9 mouse cellular contexts compared by ENCODE assay signal in the genomic region with DNA sequence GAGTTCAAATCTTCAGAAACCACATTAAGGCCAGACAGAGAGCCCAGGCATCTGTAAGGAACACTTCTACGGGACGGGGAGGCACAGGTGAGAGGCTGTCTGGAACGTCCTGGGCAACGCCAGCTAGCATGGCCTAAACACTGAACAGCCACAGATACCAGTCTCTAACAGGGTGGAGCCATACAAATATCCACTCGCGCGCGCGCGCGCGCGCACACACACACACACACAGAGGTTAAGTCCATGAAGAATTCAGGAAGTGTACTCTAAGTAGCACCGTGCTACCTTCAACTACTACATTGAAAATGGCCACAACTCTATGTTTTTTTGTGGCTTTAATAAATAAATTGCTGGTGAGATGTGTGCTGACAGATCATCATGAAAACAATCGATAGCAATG. TPM values are rescaled to one million over a fixed set of nuclear protein-coding genes. Genes with fewer than 3 reads are reported as not detected.
DNase-seq lines count a peak whose midpoint lies in the region; ATAC-seq lines count a peak whose summit lies in the region.
"Had no signal": no experiment of that assay in that cellular context is flagged by ENCODE, and none has a peak within 500 bp of the region (broad histone marks: within the 10 kb centered on the region; RNA-seq: fewer than 3 reads in every experiment).

No protein-coding gene starts in this region.

- peak overlapping the region; percentile 4; the same call in 1 of the 2 replicates for H3K4me3 ChIP-seq in hindbrain, embryonic 11.5 days (ENCODE audit: low read depth, low read length)
- H3K4me3 ChIP-seq in hindbrain, embryonic 16.5 days (ENCODE audit: low read length): no peak overlapping the region
- peak overlapping the region; percentile 89; the same call in 1 of the 2 replicates for H3K4me3 ChIP-seq in limb, embryonic 13.5 days

- ATAC-seq in hindbrain, embryonic 11.5 days (ENCODE audit: low FRiP score): no peak
- ATAC-seq in hindbrain, embryonic 16.5 days: no peak
- no peak for ATAC-seq in limb, embryonic 13.5 days (ENCODE audit: low FRiP score, low read depth)

- H3K9ac ChIP-seq in hindbrain, embryonic 11.5 days (ENCODE audit: low read depth, low read length): no peak overlapping the region
- no peak overlapping the region for H3K9ac ChIP-seq in hindbrain, embryonic 16.5 days (ENCODE audit: low read depth, low read length)
- H3K9ac ChIP-seq in limb, embryonic 13.5 days: no peak overlapping the region

- no peak overlapping the region for H3K27ac ChIP-seq in hindbrain, embryonic 11.5 days (ENCODE audit: low read depth, low read length)
- H3K27ac ChIP-seq in hindbrain, embryonic 16.5 days (ENCODE audit: low read depth, low read length): no peak overlapping the region
- no peak overlapping the region for H3K27ac ChIP-seq in limb, embryonic 13.5 days

- H3K4me2 ChIP-seq in hindbrain, embryonic 11.5 days (replicated peaks; ENCODE audit: low read depth, low read length): no peak overlapping the region; the same call in 1 of the 2 replicates
- no peak overlapping the region; the same call in 1 of the 2 replicates for H3K4me2 ChIP-seq in hindbrain, embryonic 16.5 days (ENCODE audit: low read length)
- H3K4me2 ChIP-seq in limb, embryonic 13.5 days (replicated peaks): peak overlapping the region; percentile 76

- H3K27me3 ChIP-seq in hindbrain, embryonic 11.5 days (ENCODE audit: control insufficient read depth, insufficient read depth, low read length): no peaks in the 10 kb centered on the region
- no peaks in the 10 kb centered on the region for H3K27me3 ChIP-seq in hindbrain, embryonic 16.5 days (replicated peaks; ENCODE audit: control insufficient read depth, insufficient read depth, low read length)
- no peaks in the 10 kb centered on the region for H3K27me3 ChIP-seq in limb, embryonic 13.5 days

- 96% methylated on average over 15 of the region's 15 CpGs for WGBS in hindbrain, embryonic 11.5 days
- WGBS in hindbrain, embryonic 16.5 days: 96% methylated on average over 15 of the region's 15 CpGs
- 93% methylated on average over 15 of the region's 15 CpGs for WGBS in limb, embryonic 13.5 days

- no peaks in the 10 kb centered on the region for H3K36me3 ChIP-seq in hindbrain, embryonic 11.5 days (ENCODE audit: control insufficient read depth, insufficient read depth, low read length)
- H3K36me3 ChIP-seq in hindbrain, embryonic 16.5 days (ENCODE audit: control insufficient read depth, insufficient read depth, low read length): 0 out of 2 replicates have a peak, but pooled peaks cover under 1% of the 10 kb centered on the region
- peaks cover 20% of the 10 kb centered on the region for H3K36me3 ChIP-seq in limb, embryonic 13.5 days

- no peak for DNase-seq in hindbrain, embryonic 11.5 days (ENCODE audit: low spot score)
- DNase-seq in 3134 (ENCODE audit: extremely low read depth, insufficient read length, low spot score) (peak; percentile 21), MEL-GATA-1-ER (ENCODE audit: extremely low read depth, low read depth) (peak; percentile 0)
- no peak for DNase-seq in embryo, embryonic 10.5 days (ENCODE audit: low spot score)
- no peak for DNase-seq in cerebellum, postnatal 4 days (ENCODE audit: low spot score in 2 of 2)
- DNase-seq in ovary, postnatal 10 days (ENCODE audit: low spot score): no peak
- DNase-seq: lung, postnatal 36 days had no signal

- H3K9me3 ChIP-seq in hindbrain, embryonic 11.5 days (ENCODE audit: control insufficient read depth, low read length): no peaks in the 10 kb centered on the region
- H3K9me3 ChIP-seq in hindbrain, embryonic 16.5 days (ENCODE audit: control insufficient read depth, low read length): no peaks in the 10 kb centered on the region
- H3K9me3 ChIP-seq in limb, embryonic 13.5 days: no peaks in the 10 kb centered on the region

- H3K4me1 ChIP-seq in hindbrain, embryonic 11.5 days (replicated peaks; ENCODE audit: control insufficient read depth, insufficient read depth, low read length): no peaks in the 10 kb centered on the region
- peaks cover 11% of the 10 kb centered on the region for H3K4me1 ChIP-seq in hindbrain, embryonic 16.5 days (ENCODE audit: control insufficient read depth, insufficient read depth, low read depth, low read length)
- peaks cover 21% of the 10 kb centered on the region for H3K4me1 ChIP-seq in limb, embryonic 13.5 days

RNA-seq across cellular contexts. Expression of a gene that starts 1.7 kb away (rescaled TPM):
- polyA plus RNA-seq in hindbrain, embryonic 11.5 days (2014; fragmentation: Nextera tagmentation; extraction: Ambion mirVana): 7.6 and 9.9 TPM in 2 replicates
- 2.4 and 3.0 TPM in 2 replicates for polyA plus RNA-seq in hindbrain, embryonic 16.5 days (2015; fragmentation: Nextera tagmentation; extraction: Ambion mirVana)
- 6.4 and 6.8 TPM in 2 replicates for polyA plus RNA-seq in limb, embryonic 13.5 days (2015; fragmentation: Nextera tagmentation; extraction: Ambion mirVana)

RNA-seq across cellular contexts. Expression of a gene that starts 49.7 kb away (rescaled TPM):
- polyA plus RNA-seq in hindbrain, embryonic 11.5 days (2014; fragmentation: Nextera tagmentation; extraction: Ambion mirVana): 314 and 320 TPM in 2 replicates
- 373 and 390 TPM in 2 replicates for polyA plus RNA-seq in hindbrain, embryonic 16.5 days (2015; fragmentation: Nextera tagmentation; extraction: Ambion mirVana)
- 243 and 263 TPM in 2 replicates for polyA plus RNA-seq in limb, embryonic 13.5 days (2015; fragmentation: Nextera tagmentation; extraction: Ambion mirVana)

Comparison
In these comparisons a context has a peak if more than half of its experiments do, and no peak if none do; other contexts are left out.
1. DNase-seq: peak in 3134 (single experiment) and MEL-GATA-1-ER (single experiment); none in hindbrain, embryonic 11.5 days (single experiment), embryo, embryonic 10.5 days (single experiment), cerebellum, postnatal 4 days (0 of 2) and ovary, postnatal 10 days (single experiment).